ENCODE assay signal across 16 mouse cellular contexts in genomic region chr8:49902032-49902431, GRCm38 (mm10).
DNase-seq lines count a peak whose midpoint lies in the region; ATAC-seq and TF ChIP-seq lines count a peak whose summit lies in the region.
"Had no signal": no experiment of that assay in that cellular context is flagged by ENCODE, and none has a peak within 500 bp of the region (broad histone marks: within the 10 kb centered on the region; RNA-seq: fewer than 3 reads in every experiment).

No protein-coding gene starts in this region.

- no peaks in the 10 kb centered on the region for H3K9me3 ChIP-seq in kidney, embryonic 14.5 days (ENCODE audit: control insufficient read depth, low read length)
- H3K9me3 ChIP-seq in hindbrain, postnatal 0 days (ENCODE audit: low read length), result no peaks in the 10 kb centered on the region
- H3K9me3 ChIP-seq: midbrain, embryonic 15.5 days had no signal

- no peak overlapping the region for H3K4me3 ChIP-seq in kidney, embryonic 14.5 days (ENCODE audit: low read length)
- H3K4me3 ChIP-seq in kidney, adult 2 months (ENCODE audit: insufficient read depth, low read depth, low read length), result no peak overlapping the region
- H3K4me3 ChIP-seq in hindbrain, postnatal 0 days (ENCODE audit: low read length), result no peak overlapping the region
- H3K4me3 ChIP-seq in cerebellum, adult 2 months (replicated peaks; ENCODE audit: insufficient read depth, low read depth, low read length), result no peak overlapping the region
- H3K4me3 ChIP-seq: midbrain, embryonic 15.5 days; myocyte had no signal

- no peaks in the 10 kb centered on the region for H3K36me3 ChIP-seq in kidney, embryonic 14.5 days (ENCODE audit: control insufficient read depth, insufficient read depth, low read length)
- H3K36me3 ChIP-seq in kidney, adult 2 months (ENCODE audit: control insufficient read depth, insufficient read depth, low read length), result no peaks in the 10 kb centered on the region
- no peaks in the 10 kb centered on the region for H3K36me3 ChIP-seq in hindbrain, postnatal 0 days (ENCODE audit: insufficient read depth, low read length)
- H3K36me3 ChIP-seq: midbrain, embryonic 15.5 days had no signal

- no peak for TF ChIP-seq POLR2A in kidney, adult 2 months (IDR thresholded peaks at IDR 0.05; ENCODE audit: low read depth, low read length)
- no peak for TF ChIP-seq POLR2A in cerebellum, adult 2 months (IDR thresholded peaks at IDR 0.05; ENCODE audit: borderline replicate concordance, insufficient read depth, low read length)

- WGBS in kidney, embryonic 14.5 days, result 18% methylated on average over 6 of the region's 6 CpGs
- WGBS in kidney, adult 2 months, result 13% methylated on average over 6 of the region's 6 CpGs
- 38% methylated on average over 6 of the region's 6 CpGs for WGBS in hindbrain, postnatal 0 days
- 56% methylated on average over 6 of the region's 6 CpGs for WGBS in cerebellum, adult 2 months

- H3K27me3 ChIP-seq in kidney, embryonic 14.5 days (ENCODE audit: control insufficient read depth, insufficient read depth, low read length), result no peaks in the 10 kb centered on the region
- no peaks in the 10 kb centered on the region for H3K27me3 ChIP-seq in kidney, adult 2 months (replicated peaks; ENCODE audit: control insufficient read depth, insufficient read depth, low read length)
- no peaks in the 10 kb centered on the region for H3K27me3 ChIP-seq in hindbrain, postnatal 0 days (ENCODE audit: insufficient read depth, low read length)
- H3K27me3 ChIP-seq in cerebellum, adult 2 months (ENCODE audit: control insufficient read depth, insufficient read depth, low read length), result no peaks in the 10 kb centered on the region
- H3K27me3 ChIP-seq: midbrain, embryonic 15.5 days had no signal

- H3K4me2 ChIP-seq in kidney, embryonic 14.5 days (replicated peaks; ENCODE audit: low read depth, low read length), result peak overlapping the region; percentile 1; the same call in 1 of the 2 replicates
- H3K4me2 ChIP-seq in hindbrain, postnatal 0 days (ENCODE audit: low read depth, low read length), result peak overlapping the region; percentile 3; the same call in 1 of the 2 replicates
- H3K4me2 ChIP-seq: midbrain, embryonic 15.5 days had no signal

- no peak for DNase-seq in kidney, adult 2 months
- DNase-seq in retina, postnatal 1 day, result peak; percentile 27
- DNase-seq in retina, embryonic 14.5 days (ENCODE audit: low spot score), result no peak
- DNase-seq in hindbrain, postnatal 0 days (ENCODE audit: low spot score), result no peak
- no peak for DNase-seq in layer of hippocampus, adult 18-20 months (ENCODE audit: low spot score in 2 of 2)
- no peak for DNase-seq in cerebellum, adult 2 months
- DNase-seq: adrenal gland, postnatal 36 days; cerebellum, adult 11-12 months; heart, adult 18-20 months; heart, postnatal 36 days; liver, postnatal 0 days; thymus, postnatal 14 days had no signal

- 0 out of 2 replicates have a peak, but pooled peaks cover 4% of the 10 kb centered on the region for H3K4me1 ChIP-seq in kidney, embryonic 14.5 days (ENCODE audit: control insufficient read depth, insufficient read depth, low read length)
- H3K4me1 ChIP-seq in kidney, adult 2 months (ENCODE audit: control insufficient read depth, insufficient read depth, low read length), result peaks cover 3% of the 10 kb centered on the region; the same call in 1 of the 2 replicates
- H3K4me1 ChIP-seq in hindbrain, postnatal 0 days (ENCODE audit: insufficient read depth, low read length), result no peaks in the 10 kb centered on the region
- no peaks in the 10 kb centered on the region for H3K4me1 ChIP-seq in cerebellum, adult 2 months (ENCODE audit: control insufficient read depth, insufficient read depth, low read length)

- no peak overlapping the region for H3K9ac ChIP-seq in kidney, embryonic 14.5 days (ENCODE audit: low read depth, low read length)
- H3K9ac ChIP-seq in hindbrain, postnatal 0 days (replicated peaks; ENCODE audit: low read length), result no peak overlapping the region
- H3K9ac ChIP-seq: liver, postnatal 0 days; midbrain, embryonic 15.5 days had no signal

- no peak for TF ChIP-seq CTCF in kidney, adult 2 months (conservative IDR thresholded peaks at IDR 0.05; ENCODE audit: insufficient read depth, insufficient read length, low read depth, low read length)
- no peak for TF ChIP-seq CTCF in hindbrain, postnatal 0 days (IDR thresholded peaks at IDR 0.05; ENCODE audit: low read depth)
- TF ChIP-seq CTCF in cerebellum, adult 2 months (IDR thresholded peaks at IDR 0.05; ENCODE audit: borderline replicate concordance, insufficient read depth, low read depth, low read length), result no peak

- 0 out of 2 replicates have a peak, but pooled peaks have one; percentile 62 for ATAC-seq in kidney, embryonic 14.5 days (ENCODE audit: low FRiP score, low TSS enrichment)
- no peak for ATAC-seq in hindbrain, postnatal 0 days
- ATAC-seq: forebrain, embryonic 14.5 days; liver, postnatal 0 days had no signal

- no peak overlapping the region for H3K27ac ChIP-seq in kidney, embryonic 14.5 days (ENCODE audit: low read depth, low read length)
- no peak overlapping the region for H3K27ac ChIP-seq in kidney, adult 2 months (ENCODE audit: insufficient read depth, low read depth, low read length)
- H3K27ac ChIP-seq in hindbrain, postnatal 0 days, result no peak overlapping the region
- H3K27ac ChIP-seq in cerebellum, adult 2 months (ENCODE audit: insufficient read depth, low read length), result no peak overlapping the region
- H3K27ac ChIP-seq: midbrain, embryonic 15.5 days had no signal
